Mouse (Mus musculus): ENCODE data around the gene Barhl2. TPM values are rescaled to one million over a fixed set of nuclear protein-coding genes. Genes with fewer than 3 reads are reported as not detected.
A peak's percentile ranks its signal among the peaks of the same experiment; 100 is the strongest.

The Barhl2 gene
- polyA plus RNA-seq, 1 experiment: not detected

- no peaks in the 10 kb centered on the region for H3K4me1 ChIP-seq (ENCODE audit: control insufficient read depth, insufficient read depth, low read length)
- H3K27ac ChIP-seq (ENCODE audit: insufficient read depth, low read length): no peak overlapping the region
- TF ChIP-seq POLR2A (IDR thresholded peaks at IDR 0.05; ENCODE audit: low read depth, low read length): no peak
- TF ChIP-seq CTCF (IDR thresholded peaks at IDR 0.05; ENCODE audit: borderline replicate concordance, insufficient read depth, low read length): no peak
- no peak overlapping the region for H3K4me3 ChIP-seq (ENCODE audit: insufficient read depth, low read length)
Observed at GRCm38 (mm10) chr5:106464336-106465128, 6.6 kb upstream of the Barhl2 start.

- TF ChIP-seq POLR2A (IDR thresholded peaks at IDR 0.05; ENCODE audit: low read depth, low read length) (no peak), CTCF (IDR thresholded peaks at IDR 0.05; ENCODE audit: borderline replicate concordance, insufficient read depth, low read length) (no peak)
- H3K27ac ChIP-seq (ENCODE audit: insufficient read depth, low read length): no peak overlapping the region
- H3K4me3 ChIP-seq (ENCODE audit: insufficient read depth, low read length): no peak overlapping the region
- H3K4me1 ChIP-seq (ENCODE audit: control insufficient read depth, insufficient read depth, low read length): no peaks in the 10 kb centered on the region
Observed at GRCm38 (mm10) chr5:106463661-106464191, 5.8 kb upstream of the Barhl2 start.

GRCm38 (mm10) chr5:106461913-106462312 lies 3.9 kb upstream of the Barhl2 start:
- TF ChIP-seq CTCF (IDR thresholded peaks at IDR 0.05; ENCODE audit: borderline replicate concordance, insufficient read depth, low read length) (peak; percentile 43; the same call in 1 of the 2 replicates), POLR2A (IDR thresholded peaks at IDR 0.05; ENCODE audit: low read depth, low read length) (no peak)
- no peaks in the 10 kb centered on the region for H3K4me1 ChIP-seq (ENCODE audit: control insufficient read depth, insufficient read depth, low read length)
- no peak overlapping the region for H3K4me3 ChIP-seq (ENCODE audit: insufficient read depth, low read length)

GRCm38 (mm10) chr5:106461431-106461830 lies 3.5 kb upstream of the Barhl2 start:
- no peaks in the 10 kb centered on the region for H3K4me1 ChIP-seq (ENCODE audit: control insufficient read depth, insufficient read depth, low read length)
- TF ChIP-seq CTCF (IDR thresholded peaks at IDR 0.05; ENCODE audit: borderline replicate concordance, insufficient read depth, low read length) (no peak), POLR2A (IDR thresholded peaks at IDR 0.05; ENCODE audit: low read depth, low read length) (no peak)

More at GRCm38 (mm10) chr5:106461913-106462312, 3.9 kb upstream of the Barhl2 start:
- H3K27ac ChIP-seq (ENCODE audit: insufficient read depth, low read length): no peak overlapping the region

GRCm38 (mm10) chr5:106460535-106460934 lies 2.6 kb upstream of the Barhl2 start:
- no peaks in the 10 kb centered on the region for H3K4me1 ChIP-seq (ENCODE audit: control insufficient read depth, insufficient read depth, low read length)
- no peak overlapping the region for H3K27ac ChIP-seq (ENCODE audit: insufficient read depth, low read length)
- TF ChIP-seq POLR2A (IDR thresholded peaks at IDR 0.05; ENCODE audit: low read depth, low read length): no peak
- no peak for TF ChIP-seq CTCF (IDR thresholded peaks at IDR 0.05; ENCODE audit: borderline replicate concordance, insufficient read depth, low read length)
- H3K4me3 ChIP-seq (ENCODE audit: insufficient read depth, low read length): no peak overlapping the region

More at GRCm38 (mm10) chr5:106461431-106461830, 3.5 kb upstream of the Barhl2 start:
- no peak overlapping the region for H3K4me3 ChIP-seq (ENCODE audit: insufficient read depth, low read length)
- no peak overlapping the region for H3K27ac ChIP-seq (ENCODE audit: insufficient read depth, low read length)

- no peak for TF ChIP-seq CTCF (IDR thresholded peaks at IDR 0.05; ENCODE audit: borderline replicate concordance, insufficient read depth, low read length)
- Histone ChIP-seq H3K27ac (ENCODE audit: insufficient read depth, low read length) (no peak overlapping the region), H3K4me1 (ENCODE audit: control insufficient read depth, insufficient read depth, low read length) (no peaks in the 10 kb centered on the region), H3K4me3 (ENCODE audit: insufficient read depth, low read length) (no peak overlapping the region)
Observed at GRCm38 (mm10) chr5:106460001-106460511, 2.1 kb upstream of the Barhl2 start.

- Histone ChIP-seq H3K27ac (ENCODE audit: insufficient read depth, low read length) (no peak overlapping the region), H3K4me3 (ENCODE audit: insufficient read depth, low read length) (no peak overlapping the region), H3K4me1 (ENCODE audit: control insufficient read depth, insufficient read depth, low read length) (no peaks in the 10 kb centered on the region)
- TF ChIP-seq CTCF (IDR thresholded peaks at IDR 0.05; ENCODE audit: borderline replicate concordance, insufficient read depth, low read length) (no peak), POLR2A (IDR thresholded peaks at IDR 0.05; ENCODE audit: low read depth, low read length) (no peak)
Observed at GRCm38 (mm10) chr5:106459120-106459641, 1.2 kb upstream of the Barhl2 start.

GRCm38 (mm10) chr5:106458477-106459119 lies 632 bp upstream of the Barhl2 start:
- TF ChIP-seq POLR2A (IDR thresholded peaks at IDR 0.05; ENCODE audit: low read depth, low read length) (no peak), CTCF (IDR thresholded peaks at IDR 0.05; ENCODE audit: borderline replicate concordance, insufficient read depth, low read length) (no peak)
- no peak overlapping the region for H3K27ac ChIP-seq (ENCODE audit: insufficient read depth, low read length)
- H3K4me1 ChIP-seq (ENCODE audit: control insufficient read depth, insufficient read depth, low read length): no peaks in the 10 kb centered on the region
- H3K4me3 ChIP-seq (ENCODE audit: insufficient read depth, low read length): peak overlapping the region; percentile 26; the same call in 1 of the 2 replicates

- no peak for TF ChIP-seq CTCF (IDR thresholded peaks at IDR 0.05; ENCODE audit: borderline replicate concordance, insufficient read depth, low read length)
- TF ChIP-seq POLR2A (IDR thresholded peaks at IDR 0.05; ENCODE audit: low read depth, low read length): no peak
- Histone ChIP-seq H3K4me3 (ENCODE audit: insufficient read depth, low read length) (no peak overlapping the region), H3K4me1 (ENCODE audit: control insufficient read depth, insufficient read depth, low read length) (no peaks in the 10 kb centered on the region), H3K27ac (ENCODE audit: insufficient read depth, low read length) (no peak overlapping the region)
Observed at GRCm38 (mm10) chr5:106457111-106457925, 648 bp downstream of the Barhl2 start.
